Mouse (Mus musculus): ENCODE measurements around the gene Bax.

DNA sequence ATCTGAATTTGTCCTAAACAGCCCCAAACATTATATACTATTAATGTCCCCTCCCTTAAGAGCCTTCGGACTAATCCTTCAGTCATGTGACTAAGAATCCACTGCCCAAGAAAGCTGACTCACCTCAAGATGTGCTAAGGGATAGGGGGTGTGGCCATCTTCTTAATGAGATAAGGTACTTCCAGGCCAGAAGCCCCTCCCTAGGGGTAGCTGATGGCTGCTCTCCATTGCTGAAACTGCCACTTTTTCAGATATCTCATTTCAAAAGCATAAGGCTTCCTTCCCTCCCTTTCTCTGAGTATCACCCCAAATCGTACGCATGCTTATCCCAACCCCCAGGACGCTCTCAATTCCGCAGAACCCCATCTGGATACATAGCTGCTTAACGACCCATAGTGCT, 41.9 kb upstream of the Bax start:
- TF ChIP-seq CTCF (IDR thresholded peaks at IDR 0.05; ENCODE audit: control insufficient read depth, insufficient read depth, low read length), result no peak
- TF ChIP-seq POLR2A (IDR thresholded peaks at IDR 0.05; ENCODE audit: borderline replicate concordance, control insufficient read depth, low read depth, low read length), result no peak

All from bone marrow, adult 2 months (tissue).